Mouse (Mus musculus) CH12.LX (cell line): Measurements from ENCODE around the gene Rbm47. TPM values are rescaled to one million over a fixed set of nuclear protein-coding genes. Genes with fewer than 3 reads are reported as not detected.

Source experiments
- DNase-seq: peaks from one replicate; pipeline ENCODE4 v3.0.0-alpha.2; 2013; ENCODE audit errors: extremely low read depth
- H3K27ac ChIP-seq: 2 replicates; pipeline ENCODE4 v1.5.1; 2012; ENCODE audit warnings: low read depth, mild to moderate bottlenecking, control low read depth, moderate library complexity; ENCODE audit not compliant: insufficient read depth
- H3K27me3 ChIP-seq: replicated peaks from 2 replicates; pipeline ENCODE3; 2012; ENCODE audit warnings: inconsistent platforms
- H3K36me3 ChIP-seq, 2 experiments: replicated peaks in 1 of 2; 2 replicates each; pipeline versions ENCODE3 to v1.6.1; 2012; ENCODE audit warnings: inconsistent platforms in 1 of 2, low read length in 1 of 2, mild to moderate bottlenecking in 1 of 2, mixed read lengths in 1 of 2, moderate library complexity in 1 of 2; ENCODE audit not compliant: control insufficient read depth in 1 of 2, insufficient read depth in 1 of 2
- H3K4me1 ChIP-seq, 2 experiments: 2 replicates each; pipeline ENCODE4 v1.6.1; 2012; ENCODE audit warnings: inconsistent platforms in 1 of 2, moderate library complexity in 1 of 2; ENCODE audit not compliant: insufficient read depth in 2 of 2, control insufficient read depth in 1 of 2
- H3K4me2 ChIP-seq: 2 replicates; pipeline ENCODE4 v1.6.1; 2012; ENCODE audit warnings: low read depth, mild to moderate bottlenecking, control low read depth; ENCODE audit not compliant: poor library complexity, insufficient read depth, severe bottlenecking
- H3K4me3 ChIP-seq, 3 experiments: fragments of 150-350 bp in 1 of 3; sonication (generic) in 1 of 3; replicated peaks in 1 of 3; 2 replicates each; pipeline versions ENCODE3 to v1.5.1; 2011 to 2012; ENCODE audit warnings: low read depth in 2 of 3, low read length in 2 of 3, mild to moderate bottlenecking in 2 of 3, moderate library complexity in 2 of 3, control low read depth in 1 of 3, improper control_type of control experiment in 1 of 3, inconsistent platforms in 1 of 3, mixed read lengths in 1 of 3; ENCODE audit not compliant: poor library complexity in 1 of 3
- H3K79me2 ChIP-seq: replicated peaks from 2 replicates; pipeline ENCODE4 v1.6.1; 2012; ENCODE audit warnings: mild to moderate bottlenecking, moderate library complexity; ENCODE audit not compliant: control insufficient read depth, poor library complexity, insufficient read depth, severe bottlenecking; ENCODE audit errors: extremely low read depth
- H3K9ac ChIP-seq: 2 replicates; pipeline ENCODE4 v1.6.1; 2012; ENCODE audit warnings: low read depth, mild to moderate bottlenecking, control low read depth, moderate library complexity; ENCODE audit not compliant: insufficient read depth
- H3K9me3 ChIP-seq: replicated peaks from 2 replicates; pipeline ENCODE3; 2012; ENCODE audit warnings: low read length, inconsistent platforms, mixed read lengths
- BHLHE40 ChIP-seq: IDR thresholded peaks from 2 replicates; pipeline ENCODE4 v1.6.1; 2011; ENCODE audit warnings: mild to moderate bottlenecking, low read depth, low read length, improper control_type of control experiment
- CHD1 ChIP-seq: IDR thresholded peaks from 2 replicates; pipeline ENCODE4 v1.6.1; 2012; ENCODE audit warnings: low read depth, low read length, improper control_type of control experiment, inconsistent platforms
- CTCF ChIP-seq, 2 experiments: IDR thresholded peaks in 1 of 2; conservative IDR thresholded peaks in 1 of 2; 2 replicates each; pipeline ENCODE4 v1.5.1; 2011 to 2012; ENCODE audit warnings: low read depth in 2 of 2, low read length in 2 of 2, improper control_type of control experiment in 1 of 2, inconsistent platforms in 1 of 2, mild to moderate bottlenecking in 1 of 2, moderate library complexity in 1 of 2
- E2F4 ChIP-seq: IDR thresholded peaks from 2 replicates; pipeline ENCODE4 v1.6.1; 2011; ENCODE audit warnings: low read depth, low read length, improper control_type of control experiment; ENCODE audit not compliant: insufficient replicate concordance
- ELF1 ChIP-seq: IDR thresholded peaks from 2 replicates; pipeline ENCODE4 v1.6.1; 2014; ENCODE audit warnings: low read depth, mild to moderate bottlenecking, inconsistent platforms, low read length, improper control_type of control experiment
- JUN ChIP-seq: IDR thresholded peaks from 2 replicates; pipeline ENCODE4 v1.6.1; 2011; ENCODE audit warnings: low read depth, mild to moderate bottlenecking, low read length, improper control_type of control experiment, moderate library complexity; ENCODE audit not compliant: insufficient read depth
- JUND ChIP-seq: conservative IDR thresholded peaks from 2 replicates; pipeline ENCODE4 v1.6.1; 2011; ENCODE audit warnings: low read depth, low read length, improper control_type of control experiment
- KAT2A ChIP-seq: IDR thresholded peaks from 2 replicates; pipeline ENCODE4 v1.6.1; 2012; ENCODE audit warnings: low read length, improper control_type of control experiment, inconsistent platforms; ENCODE audit not compliant: insufficient replicate concordance
- MAFK ChIP-seq: IDR thresholded peaks from 2 replicates; pipeline ENCODE4 v1.6.1; 2011; ENCODE audit warnings: low read length, improper control_type of control experiment; ENCODE audit not compliant: insufficient replicate concordance
- MAX ChIP-seq: IDR thresholded peaks from 2 replicates; pipeline ENCODE4 v1.6.1; 2011; ENCODE audit warnings: low read length, improper control_type of control experiment
- MAZ ChIP-seq: IDR thresholded peaks from 2 replicates; pipeline ENCODE4 v1.6.1; 2012; ENCODE audit warnings: low read depth, mild to moderate bottlenecking, inconsistent platforms, low read length, improper control_type of control experiment, moderate library complexity
- MEF2A ChIP-seq: IDR thresholded peaks from 2 replicates; pipeline ENCODE4 v1.6.1; 2014; ENCODE audit warnings: low read depth, mild to moderate bottlenecking, inconsistent platforms, low read length, improper control_type of control experiment, borderline replicate concordance
- MYC ChIP-seq: IDR thresholded peaks from 2 replicates; pipeline ENCODE4 v1.6.1; 2011; ENCODE audit warnings: low read depth, mild to moderate bottlenecking, improper control_type of control experiment, low read length
- NRF1 ChIP-seq: IDR thresholded peaks from 2 replicates; pipeline ENCODE4 v1.6.1; 2014; ENCODE audit warnings: low read depth, mild to moderate bottlenecking, inconsistent platforms, low read length, improper control_type of control experiment, moderate library complexity
- PAX5 ChIP-seq: IDR thresholded peaks from 2 replicates; pipeline ENCODE4 v1.6.1; 2012; ENCODE audit warnings: low read length, inconsistent platforms, mixed read lengths
- POLR2A ChIP-seq: IDR thresholded peaks from 2 replicates; pipeline ENCODE4 v1.6.1; 2011; ENCODE audit warnings: low read depth, mild to moderate bottlenecking, improper control_type of control experiment, low read length
- RAD21 ChIP-seq: IDR thresholded peaks from 2 replicates; pipeline ENCODE4 v1.6.1; 2011; ENCODE audit warnings: low read depth, mild to moderate bottlenecking, low read length, improper control_type of control experiment, moderate library complexity
- RCOR1 ChIP-seq: conservative IDR thresholded peaks from 2 replicates; pipeline ENCODE4 v1.6.1; 2012; ENCODE audit warnings: low read depth, mild to moderate bottlenecking, inconsistent platforms, low read length, improper control_type of control experiment
- SIN3A ChIP-seq: IDR thresholded peaks from 2 replicates; pipeline ENCODE4 v1.6.1; 2012; ENCODE audit warnings: low read length, improper control_type of control experiment, inconsistent platforms
- TBP ChIP-seq: conservative IDR thresholded peaks from 2 replicates; pipeline ENCODE4 v1.6.1; 2011; ENCODE audit warnings: low read depth, low read length, improper control_type of control experiment
- TCF12 ChIP-seq: IDR thresholded peaks from 2 replicates; pipeline ENCODE4 v1.6.1; 2014; ENCODE audit warnings: low read depth, mild to moderate bottlenecking, inconsistent platforms, low read length, improper control_type of control experiment
- USF1 ChIP-seq: IDR thresholded peaks from 2 replicates; pipeline ENCODE4 v1.6.1; 2014; ENCODE audit warnings: low read depth, mild to moderate bottlenecking, inconsistent platforms, low read length, improper control_type of control experiment
- USF2 ChIP-seq: conservative IDR thresholded peaks from 2 replicates; pipeline ENCODE4 v1.6.1; 2011; ENCODE audit warnings: low read depth, low read length, improper control_type of control experiment
- ZC3H11A ChIP-seq: IDR thresholded peaks from 2 replicates; pipeline ENCODE4 v1.6.1; 2012; ENCODE audit warnings: low read depth, mild to moderate bottlenecking, inconsistent platforms, low read length, improper control_type of control experiment
- ZKSCAN1 ChIP-seq: IDR thresholded peaks from 2 replicates; pipeline ENCODE4 v1.6.1; 2012; ENCODE audit warnings: low read depth, inconsistent platforms, low read length, improper control_type of control experiment, borderline replicate concordance
- ZMIZ1 ChIP-seq: IDR thresholded peaks from 2 replicates; pipeline ENCODE4 v1.6.1; 2012; ENCODE audit warnings: low read depth, mild to moderate bottlenecking, inconsistent platforms, low read length, improper control_type of control experiment
- ZNF384 ChIP-seq: IDR thresholded peaks from 2 replicates; pipeline ENCODE4 v1.6.1; 2012; ENCODE audit warnings: low read depth, low read length, improper control_type of control experiment, inconsistent platforms
- dilution Hi-C: fragments of 300-500 bp; cut with MboI; formaldehyde crosslinking; loops from 2 replicates; pipeline ENCODE4 v1.14.3; 2020; ENCODE audit warnings: low sequenced_read_pairs; ENCODE audit not compliant: extremely low pct_unique_long_range_greater_than_20kb, extremely low pct_ligation_motif_present
- in situ Hi-C: fragments of 300-500 bp; cut with MboI; formaldehyde crosslinking; loops from 3 replicates; pipeline ENCODE4 v1.14.3; 2019; ENCODE audit warnings: low sequenced_read_pairs, low pct_ligation_motif_present, low pct_unique_long_range_greater_than_20kb, mixed read lengths
- polyA plus RNA-seq: library from polyadenylated mRNA; unstranded; fragments of >175 nt; gene quantifications from 2 replicates; pipeline ENCODE4 v1.2.1, GENCODE M21; 2012; ENCODE audit warnings: low read depth; ENCODE audit not compliant: insufficient read length
- total RNA-seq, 2 experiments: library from RNA; depleted of rRNA; stranded (reverse); fragments of 300-350 nt in 1 of 2; fragments of >200 nt in 1 of 2; gene quantifications; 2 replicates each; pipeline ENCODE4 v1.2.3; 2012 to 2014

Gene Rbm47
- total and polyA plus RNA-seq, 3 experiments, result 0.08 to 9.2 (median 1.1) TPM

DNA sequence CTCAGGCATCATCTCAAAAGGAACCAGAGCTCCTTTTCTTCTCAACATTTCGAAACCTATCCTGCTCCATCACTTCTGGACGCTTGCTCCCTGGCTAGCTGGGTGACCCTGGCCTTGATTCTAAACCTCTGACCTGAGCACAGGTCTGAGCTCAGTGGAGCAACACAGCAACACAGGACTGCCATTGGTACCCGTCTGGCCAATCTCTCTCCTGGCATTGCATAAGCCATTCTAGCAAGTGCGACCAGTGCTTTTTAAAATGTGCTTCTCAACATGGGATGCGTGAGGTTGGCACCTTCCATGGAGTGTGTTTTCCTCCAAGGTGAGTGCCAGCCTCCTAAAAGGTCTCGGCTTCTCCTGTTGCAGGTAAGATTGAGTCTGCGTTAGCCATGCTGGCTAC is 173.8 kb downstream of the Rbm47 start:
- Histone ChIP-seq H3K36me3 (no peaks in the 10 kb centered on the region), H3K4me3 (no peak overlapping the region), H3K79me2 (no peaks in the 10 kb centered on the region), H3K4me2 (no peak overlapping the region), H3K27ac (no peak overlapping the region), H3K9ac (no peak overlapping the region), H3K4me1 (peaks cover 7 to 20% of the 10 kb centered on the region in 2 experiments), H3K27me3 (no peaks in the 10 kb centered on the region), H3K9me3 (no peaks in the 10 kb centered on the region)
- TF ChIP-seq POLR2A, result no peak
- no peak for TF ChIP-seq MAZ
- no peak for TF ChIP-seq USF2
- TF ChIP-seq TCF12, result no peak
- no peak for TF ChIP-seq NRF1
- no peak for TF ChIP-seq MAFK
- TF ChIP-seq USF1, result no peak
- no peak for TF ChIP-seq ZMIZ1
- no peak for TF ChIP-seq RCOR1
- no peak for TF ChIP-seq ZC3H11A
- no peak for TF ChIP-seq KAT2A
- no peak for TF ChIP-seq BHLHE40
- TF ChIP-seq RAD21, result no peak
- no peak for TF ChIP-seq SIN3A
- no peak for TF ChIP-seq MEF2A
- no peak for TF ChIP-seq ELF1
- TF ChIP-seq CHD1, result no peak
- no peak for TF ChIP-seq PAX5
- no peak for TF ChIP-seq MAX
- no peak for TF ChIP-seq MYC
- in situ Hi-C loops (no loop called here), dilution Hi-C loops (no loop called here)
- no peak for DNase-seq

DNA sequence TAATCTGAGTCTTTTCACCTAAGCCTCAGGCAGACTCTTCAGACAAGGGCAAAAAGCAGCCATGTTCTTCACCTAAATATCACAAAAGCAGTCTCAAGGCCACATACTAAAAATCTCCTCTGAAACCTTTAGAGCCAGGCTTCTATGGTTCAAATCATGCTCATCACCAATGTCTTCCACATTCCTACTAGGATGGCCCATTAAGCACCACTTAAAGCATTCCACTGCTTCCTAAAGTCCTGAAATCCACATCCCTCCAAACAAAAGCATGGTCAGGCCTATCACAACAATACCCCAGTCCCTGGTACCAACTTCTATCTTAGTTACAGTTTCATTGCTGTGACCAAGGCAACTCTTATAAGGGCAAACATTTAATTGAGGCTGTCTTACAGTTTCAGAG is 175.1 kb downstream of the Rbm47 start:
- TF ChIP-seq JUN, result no peak
- TF ChIP-seq TBP, result no peak
- no peak for TF ChIP-seq ZMIZ1
- TF ChIP-seq CHD1, result no peak
- no peak for TF ChIP-seq E2F4
- no peak for TF ChIP-seq ZKSCAN1
- no peak for TF ChIP-seq MAFK
- no peak for TF ChIP-seq CTCF (conservative IDR thresholded peaks at IDR 0.05 in 1 of 2, IDR thresholded peaks at IDR 0.05 in 1 of 2; ENCODE audit: low read depth in 2 of 2, low read length in 2 of 2)
- no peak for TF ChIP-seq MAZ
- TF ChIP-seq BHLHE40, result no peak
- no peak for TF ChIP-seq PAX5
- no peak for TF ChIP-seq JUND
- no peak for TF ChIP-seq USF2
- TF ChIP-seq ZC3H11A, result no peak
- no peak for TF ChIP-seq NRF1
- TF ChIP-seq ELF1, result no peak
- no peak for TF ChIP-seq TCF12
- no peak for TF ChIP-seq ZNF384
- TF ChIP-seq, all 38 proteins: peak for 0

More for the DNA sequence above, 175.1 kb downstream of the Rbm47 start:
- H3K27ac ChIP-seq, result no peak overlapping the region
- H3K4me1 ChIP-seq, result peaks cover 4 to 17% of the 10 kb centered on the region in 2 experiments
- H3K27me3 ChIP-seq, result no peaks in the 10 kb centered on the region
- H3K9ac ChIP-seq, result no peak overlapping the region
- in situ Hi-C loops, result no loop called here
- no peaks in the 10 kb centered on the region for H3K36me3 ChIP-seq
- H3K4me2 ChIP-seq, result no peak overlapping the region
- H3K9me3 ChIP-seq, result no peaks in the 10 kb centered on the region
- dilution Hi-C loops, result no loop called here
- H3K79me2 ChIP-seq, result no peaks in the 10 kb centered on the region
- H3K4me3 ChIP-seq, result no peak overlapping the region
- DNase-seq, result no peak
